Mouse (Mus musculus) embryonic facial prominence, embryonic 12.5 days (tissue): ENCODE measurements around the gene Kifap3. TPM values are rescaled to one million over a fixed set of nuclear protein-coding genes. Genes with fewer than 3 reads are reported as not detected.
"Not testable (repeated sequence)": the region's sequence is repeated elsewhere in the genome, so short reads cannot be mapped to it uniquely, and the experiment has no call there.

Source experiments
- ATAC-seq: fragments of 200-750 bp; cut with Nextera tagmentation; 2 replicates; pipeline ENCODE4 v1.8.0; 2017; ENCODE audit not compliant: insufficient number of reproducible peaks, insufficient read depth, low FRiP score, low TSS enrichment
- H3K27ac ChIP-seq: fragments of 300-500 bp; sonication (generic); 2 replicates; pipeline ENCODE4 v1.5.1; 2016; ENCODE audit warnings: mild to moderate bottlenecking
- H3K27me3 ChIP-seq: fragments of 300-500 bp; sonication (generic); 2 replicates; pipeline ENCODE4 v1.6.1; 2016; ENCODE audit warnings: mild to moderate bottlenecking, moderate library complexity
- H3K36me3 ChIP-seq: fragments of 300-500 bp; sonication (generic); 2 replicates; pipeline ENCODE4 v1.6.1; 2016; ENCODE audit warnings: mild to moderate bottlenecking
- H3K4me1 ChIP-seq: fragments of 300-500 bp; sonication (generic); 2 replicates; pipeline ENCODE4 v1.6.1; 2016
- H3K4me2 ChIP-seq: fragments of 300-500 bp; sonication (generic); replicated peaks from 2 replicates; pipeline ENCODE4 v1.6.1; 2016; ENCODE audit warnings: mild to moderate bottlenecking, moderate library complexity
- H3K4me3 ChIP-seq: fragments of 300-500 bp; sonication (generic); 2 replicates; pipeline ENCODE4 v1.5.1; 2016; ENCODE audit warnings: mild to moderate bottlenecking
- H3K9ac ChIP-seq: fragments of 300-500 bp; sonication (generic); 2 replicates; pipeline ENCODE4 v1.6.1; 2016; ENCODE audit warnings: mild to moderate bottlenecking, moderate library complexity
- H3K9me3 ChIP-seq: fragments of 300-500 bp; sonication (generic); 2 replicates; pipeline ENCODE4 v1.6.1; 2016; ENCODE audit warnings: mild to moderate bottlenecking, moderate library complexity
- WGBS: fragments of 180-500 bp; shearing (Covaris S2); methylation state at CpG from one replicate; pipeline ENCODE4 v1.1.7; 2016; 5-methylcytosine and 5-hydroxymethylcytosine counted together
- polyA plus RNA-seq: library from polyadenylated mRNA; unstranded; fragments of >200 nt; fragmentation: Nextera tagmentation; extraction: Ambion mirVana; gene quantifications from 2 replicates; pipeline ENCODE4 v1.2.1, GENCODE M21; 2016

Gene Kifap3
- 59.3 and 60.3 TPM in 2 replicates for polyA plus RNA-seq

DNA sequence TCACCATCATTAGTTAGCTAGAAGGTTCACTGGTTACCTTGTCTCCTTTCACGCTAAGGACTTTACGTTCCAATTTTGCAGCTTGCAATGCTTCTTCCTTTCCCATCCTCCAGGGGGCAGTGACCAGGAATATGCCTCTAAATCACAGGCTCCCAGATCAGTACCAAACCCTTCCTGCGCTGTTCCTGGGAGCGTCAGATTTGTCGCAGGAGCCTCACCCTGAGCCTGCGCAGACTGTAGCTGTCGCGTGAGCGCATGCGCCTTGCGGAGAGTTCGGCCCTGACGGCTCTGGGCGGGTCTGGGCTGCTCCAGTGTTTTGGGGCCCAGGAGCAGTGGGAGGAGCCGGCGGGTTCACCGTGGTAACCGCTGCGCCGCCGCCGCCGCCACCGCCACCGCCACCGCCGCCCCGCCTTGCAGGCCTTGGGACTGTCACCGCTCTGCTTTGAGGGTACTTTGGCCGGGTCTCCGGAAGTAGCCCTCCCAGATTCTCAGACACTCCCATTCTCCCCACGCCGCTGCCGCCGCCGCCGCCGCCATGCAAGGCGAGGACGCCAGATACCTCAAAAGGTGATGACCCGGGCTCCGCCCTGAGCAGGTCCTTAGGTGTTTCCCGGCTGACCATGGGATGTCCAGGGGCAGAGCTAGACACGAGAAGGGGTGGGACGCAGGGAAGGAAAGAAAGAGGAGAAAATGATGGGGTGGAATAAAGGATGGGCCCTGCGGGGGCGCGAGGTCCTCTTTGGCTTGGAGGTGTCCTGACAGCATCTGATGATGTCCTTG, at the start of gene Kifap3:
Gene Kifap3 (plus strand): TSS at position 248 of the 780 bp plus-strand sequence.
- H3K9ac ChIP-seq, result peak within 1 kb of the TSS; percentile 88

DNA sequence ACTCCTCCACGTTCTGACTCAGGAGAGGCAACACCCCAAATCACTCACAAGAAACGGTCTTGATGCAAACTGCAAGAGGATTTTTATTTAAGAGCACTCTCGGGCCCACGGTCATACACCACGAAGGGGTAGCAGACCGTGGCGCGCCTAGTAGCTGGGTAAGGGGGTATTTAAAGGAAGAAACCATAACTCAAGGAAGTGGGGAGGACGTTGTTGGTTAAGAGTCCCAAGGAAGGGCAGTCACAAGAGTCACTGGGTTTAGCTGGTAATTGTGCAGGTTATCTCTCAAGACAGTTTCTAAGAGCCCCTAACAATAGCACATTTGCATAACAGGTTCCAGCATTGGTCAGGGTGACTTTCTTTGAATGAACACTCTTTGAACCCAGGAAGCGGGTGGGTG, 48.2 kb upstream of the Kifap3 start:
- H3K4me1 ChIP-seq, H3K9ac ChIP-seq, H3K4me2 ChIP-seq, ATAC-seq, H3K4me3 ChIP-seq, H3K27ac ChIP-seq, H3K36me3 ChIP-seq, H3K9me3 ChIP-seq, H3K27me3 ChIP-seq: not testable (repeated sequence)
- 94% methylated on average over 10 of the region's 10 CpGs for WGBS

More for the DNA sequence above, at the start of gene Kifap3:
- H3K27me3 ChIP-seq, result no peaks in the 10 kb centered on the region
- no peaks in the 10 kb centered on the region for H3K9me3 ChIP-seq
- H3K4me3 ChIP-seq, result peak within 1 kb of the TSS; percentile 92
- no peaks in the 10 kb centered on the region for H3K4me1 ChIP-seq
- peak within 1 kb of the TSS; percentile 55 for H3K4me2 ChIP-seq
- WGBS, result 1% methylated on average over 48 of the region's 48 CpGs
- peak within 1 kb of the TSS; percentile 31; the same call in 1 of the 2 replicates for H3K27ac ChIP-seq
- H3K36me3 ChIP-seq, result peaks cover 5% of the 10 kb centered on the region
- ATAC-seq, result peak; percentile 100

DNA sequence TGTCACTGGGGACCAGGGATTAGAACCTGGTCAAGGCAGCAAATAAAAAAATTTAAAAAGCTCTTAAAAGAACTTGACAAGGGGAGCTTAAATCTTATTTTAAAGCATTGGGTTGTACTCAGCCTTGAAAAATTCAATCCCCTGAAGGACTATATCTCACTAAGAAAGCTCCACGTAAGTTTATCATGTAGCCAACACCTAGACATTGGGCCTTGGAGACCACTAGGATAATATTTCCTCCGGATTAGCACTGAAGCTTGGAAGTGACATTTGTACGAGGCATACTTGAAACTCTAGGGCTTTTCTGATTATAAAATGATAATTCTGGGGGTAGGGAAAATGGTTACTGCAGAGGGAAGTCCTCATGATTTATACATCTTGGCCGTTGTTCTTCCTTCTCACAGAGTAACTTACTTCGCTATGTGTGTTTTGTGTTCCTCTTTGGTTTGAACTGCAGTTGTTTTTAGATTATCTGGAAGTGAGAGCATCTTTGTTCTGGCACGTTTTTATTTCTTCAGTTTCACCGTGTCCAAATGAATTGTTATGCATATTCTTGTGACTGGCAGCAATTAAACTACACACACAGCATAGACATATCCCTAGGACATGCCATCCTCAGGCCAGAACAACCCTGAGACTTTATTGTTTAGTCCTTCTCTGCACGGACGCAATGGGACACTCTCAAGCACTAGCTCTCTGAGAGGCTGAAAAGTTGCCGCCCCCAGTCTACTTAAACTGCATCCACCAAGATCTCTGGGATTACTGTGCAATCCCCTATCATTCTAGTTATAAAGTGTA, 42.7 kb upstream of the Kifap3 start:
- ATAC-seq, result no peak
- Histone ChIP-seq H3K4me1 (no peaks in the 10 kb centered on the region), H3K4me3 (no peak overlapping the region), H3K36me3 (no peaks in the 10 kb centered on the region), H3K4me2 (no peak overlapping the region), H3K27me3 (no peaks in the 10 kb centered on the region), H3K27ac (no peak overlapping the region), H3K9ac (no peak overlapping the region), H3K9me3 (0 out of 2 replicates have a peak, but pooled peaks cover 2% of the 10 kb centered on the region)
- 78% methylated on average over 10 of the region's 10 CpGs for WGBS

DNA sequence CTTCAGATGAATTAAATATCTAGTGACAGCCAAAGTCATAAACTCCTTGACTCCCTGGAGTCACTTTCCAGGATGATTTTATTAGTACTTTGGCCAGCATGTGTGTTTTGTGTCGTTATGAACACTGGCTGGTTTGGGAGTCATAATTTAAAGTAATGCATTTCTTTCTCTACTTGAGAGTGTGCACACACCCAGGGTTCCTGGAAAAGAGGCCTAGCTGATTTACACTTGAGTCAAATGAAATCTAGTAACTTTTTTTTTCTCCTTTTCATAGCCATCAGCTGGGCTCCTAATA, 42.2 kb upstream of the Kifap3 start:
- H3K4me1 ChIP-seq, result no peaks in the 10 kb centered on the region
- no peaks in the 10 kb centered on the region for H3K27me3 ChIP-seq
- ATAC-seq, result no peak
- H3K36me3 ChIP-seq, result no peaks in the 10 kb centered on the region
- H3K9ac ChIP-seq, result no peak overlapping the region
- H3K4me3 ChIP-seq, result no peak overlapping the region
- WGBS, result 61% methylated on average over 1 of the region's 1 CpGs
- no peak overlapping the region for H3K27ac ChIP-seq
- H3K4me2 ChIP-seq, result no peak overlapping the region
- no peaks in the 10 kb centered on the region for H3K9me3 ChIP-seq

DNA sequence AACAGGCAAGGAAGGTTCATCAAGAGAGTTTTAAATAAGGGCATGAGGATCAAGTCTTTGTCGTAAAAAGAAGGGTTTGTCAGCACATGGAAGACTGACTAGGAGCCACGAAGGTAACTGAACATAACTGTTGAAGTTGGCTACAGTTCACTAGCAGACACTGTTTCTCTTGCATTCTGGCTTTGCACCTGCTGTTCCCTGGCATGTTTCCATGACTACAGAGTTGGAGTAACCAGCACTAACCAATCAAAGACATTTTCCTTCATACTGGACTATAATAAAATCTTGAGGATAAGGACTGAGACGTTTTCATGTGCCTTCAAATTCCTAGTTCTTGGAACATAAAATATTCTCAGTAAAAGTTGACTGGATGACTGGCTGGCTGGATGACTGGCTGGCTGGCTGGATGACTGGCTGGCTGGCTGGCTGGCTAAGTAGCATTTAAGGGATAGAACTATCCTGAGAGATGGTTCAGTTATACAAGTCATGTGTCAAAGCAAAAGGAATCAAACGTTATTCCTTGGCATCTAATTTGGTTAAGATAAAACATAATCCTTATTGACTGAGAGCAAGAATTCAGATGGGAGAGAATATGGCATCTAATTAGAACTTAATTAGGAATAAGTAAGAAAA, 27.9 kb upstream of the Kifap3 start:
- no peaks in the 10 kb centered on the region for H3K9me3 ChIP-seq
- H3K36me3 ChIP-seq, result no peaks in the 10 kb centered on the region
- no peak for ATAC-seq
- 68% methylated on average over 4 of the region's 4 CpGs for WGBS
- H3K27ac ChIP-seq, result no peak overlapping the region
- no peak overlapping the region for H3K4me3 ChIP-seq
- no peak overlapping the region for H3K9ac ChIP-seq
- H3K4me2 ChIP-seq, result no peak overlapping the region
- no peaks in the 10 kb centered on the region for H3K27me3 ChIP-seq
- no peaks in the 10 kb centered on the region for H3K4me1 ChIP-seq

DNA sequence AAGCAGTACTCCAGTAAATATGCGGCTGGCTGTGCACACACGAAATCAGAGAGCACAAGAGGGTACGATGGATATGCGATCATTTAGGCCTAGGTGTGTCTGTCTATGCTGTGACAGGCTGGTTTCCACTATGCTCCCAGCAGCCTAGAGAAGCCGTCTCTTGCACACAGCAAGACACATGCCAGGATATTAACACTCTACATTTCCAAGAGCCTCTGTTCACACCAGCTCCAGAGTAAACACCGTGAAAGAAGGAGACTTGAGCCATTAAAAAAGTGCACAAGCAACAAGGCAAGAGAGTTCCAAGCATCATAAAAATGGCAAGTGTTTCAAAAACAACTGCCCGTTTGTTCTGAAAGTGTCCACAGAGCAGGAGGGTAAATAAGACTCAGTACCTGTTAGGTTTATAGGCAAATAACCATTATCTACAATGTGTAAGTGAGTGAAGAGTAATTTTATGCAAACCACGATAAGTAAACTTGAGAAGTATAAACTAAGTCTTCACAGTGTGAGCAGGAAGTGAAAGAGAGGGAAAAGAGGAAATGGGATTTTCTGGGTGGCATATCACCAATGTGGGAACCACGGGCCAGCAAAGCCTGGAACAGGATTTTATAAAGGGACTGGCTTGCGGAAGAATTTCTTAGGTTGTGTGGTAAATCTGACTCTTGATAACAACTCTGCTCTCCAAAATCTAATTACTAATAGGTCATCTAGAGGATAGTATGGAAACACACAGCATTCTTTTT, 21.7 kb upstream of the Kifap3 start:
- H3K27ac ChIP-seq, result peak overlapping the region; percentile 64; the same call in 1 of the 2 replicates
- H3K36me3 ChIP-seq, result no peaks in the 10 kb centered on the region
- no peak overlapping the region for H3K4me3 ChIP-seq
- no peak overlapping the region for H3K9ac ChIP-seq
- H3K9me3 ChIP-seq, result no peaks in the 10 kb centered on the region
- ATAC-seq, result no peak
- no peak overlapping the region for H3K4me2 ChIP-seq
- WGBS, result 53% methylated on average over 10 of the region's 10 CpGs
- H3K27me3 ChIP-seq, result no peaks in the 10 kb centered on the region
- H3K4me1 ChIP-seq, result 0 out of 2 replicates have a peak, but pooled peaks cover 3% of the 10 kb centered on the region

DNA sequence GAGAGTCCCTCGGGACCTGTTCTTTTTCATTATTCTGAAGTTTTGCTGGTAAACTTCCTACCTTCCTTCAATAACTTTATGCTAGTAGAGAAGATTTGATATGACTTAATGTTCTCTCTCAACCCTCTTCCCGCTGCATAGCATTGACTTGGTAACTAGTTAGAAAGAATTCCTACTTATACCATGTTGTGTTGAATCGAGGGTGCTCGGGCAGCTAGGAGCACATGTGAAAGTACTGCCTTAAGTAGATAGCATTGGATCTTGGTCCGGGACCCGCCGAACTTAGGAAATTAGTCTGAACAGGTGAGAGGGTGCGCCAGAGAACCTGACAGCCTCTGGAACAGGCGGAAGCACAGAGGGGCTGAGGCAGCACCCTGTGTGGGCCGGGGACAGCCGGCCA, 4.2 kb downstream of the Kifap3 start:
- WGBS, result 94% methylated on average over 8 of the region's 11 CpGs
- not testable (repeated sequence) for ATAC-seq

DNA sequence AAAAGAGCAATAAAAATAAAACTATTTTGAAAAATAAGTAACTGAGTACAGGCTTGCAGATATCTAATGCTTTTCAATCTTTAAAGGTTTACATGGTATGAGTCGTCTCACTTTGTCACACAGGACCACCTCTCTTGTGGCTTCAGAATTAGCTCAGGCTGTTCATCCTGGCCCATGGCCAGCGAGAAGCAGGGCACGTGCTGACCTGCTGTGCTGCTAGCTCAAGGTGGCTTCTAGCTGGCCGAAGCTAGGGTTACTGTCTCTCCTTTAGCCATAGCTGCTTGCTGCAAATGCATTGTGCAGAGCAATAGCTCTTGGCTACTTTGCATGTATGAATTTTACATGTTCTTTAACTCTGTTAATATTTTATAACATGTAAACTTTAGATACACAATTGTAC, 42.0 kb downstream of the Kifap3 start:
- Histone ChIP-seq H3K4me1 (no peaks in the 10 kb centered on the region), H3K27me3 (no peaks in the 10 kb centered on the region), H3K4me3 (no peak overlapping the region), H3K27ac (no peak overlapping the region), H3K9me3 (no peaks in the 10 kb centered on the region), H3K36me3 (no peaks in the 10 kb centered on the region; the same call in 1 of the 2 replicates), H3K4me2 (no peak overlapping the region), H3K9ac (no peak overlapping the region)
- no peak for ATAC-seq
- 68% methylated on average over 4 of the region's 4 CpGs for WGBS

More for the DNA sequence above, 4.2 kb downstream of the Kifap3 start:
- H3K9ac ChIP-seq, H3K27ac ChIP-seq, H3K4me2 ChIP-seq, H3K36me3 ChIP-seq, H3K4me3 ChIP-seq, H3K4me1 ChIP-seq, H3K9me3 ChIP-seq, H3K27me3 ChIP-seq: not testable (repeated sequence)

DNA sequence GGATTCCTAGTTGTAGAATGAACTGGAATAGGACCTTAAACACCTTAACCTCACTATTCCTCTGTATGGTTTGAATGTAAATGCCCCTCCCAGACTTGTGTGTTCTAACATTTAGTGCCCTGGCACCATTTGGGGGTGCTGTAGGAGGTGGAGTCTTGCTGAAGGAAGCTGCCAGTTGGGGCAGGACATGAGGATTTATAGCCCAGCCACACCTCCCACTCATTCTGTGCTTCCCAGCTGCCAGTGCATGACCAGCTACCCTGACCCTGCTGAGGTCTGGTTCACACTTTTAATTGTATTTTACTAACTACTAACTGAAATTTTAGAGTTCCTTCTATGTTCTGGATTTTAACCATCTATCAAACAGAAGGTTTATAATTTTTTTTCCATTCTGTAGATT, 50.1 kb downstream of the Kifap3 start:
- H3K36me3 ChIP-seq, result no peaks in the 10 kb centered on the region
- ATAC-seq, result no peak

DNA sequence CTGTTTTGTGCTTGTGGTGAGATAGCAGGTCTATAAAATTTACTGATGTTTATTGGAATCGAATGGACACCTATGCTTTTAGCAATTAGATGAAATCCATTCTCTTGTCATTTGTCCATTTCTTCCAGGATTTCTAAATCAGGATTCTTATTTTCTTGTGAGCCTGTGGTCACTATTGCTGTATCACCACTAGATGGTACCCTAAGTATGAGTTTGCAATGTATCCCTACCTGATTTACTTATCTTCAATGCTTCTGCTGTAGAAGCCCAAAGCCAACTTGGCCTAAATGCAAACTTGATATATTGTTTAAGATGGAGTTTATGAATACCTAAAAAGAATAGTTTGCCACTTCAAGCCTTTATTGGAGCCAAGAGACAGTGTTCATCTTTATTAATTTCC, 54.7 kb downstream of the Kifap3 start:
- Histone ChIP-seq H3K4me3 (no peak overlapping the region), H3K4me2 (no peak overlapping the region), H3K36me3 (no peaks in the 10 kb centered on the region), H3K4me1 (no peaks in the 10 kb centered on the region), H3K9ac (no peak overlapping the region), H3K27me3 (no peaks in the 10 kb centered on the region), H3K9me3 (no peaks in the 10 kb centered on the region), H3K27ac (no peak overlapping the region)
- 44% methylated on average over 1 of the region's 1 CpGs for WGBS
- ATAC-seq, result no peak

More for the DNA sequence above, 50.1 kb downstream of the Kifap3 start:
- Histone ChIP-seq H3K4me2 (no peak overlapping the region), H3K4me1 (no peaks in the 10 kb centered on the region), H3K9me3 (no peaks in the 10 kb centered on the region), H3K27me3 (no peaks in the 10 kb centered on the region), H3K4me3 (no peak overlapping the region), H3K27ac (no peak overlapping the region), H3K9ac (no peak overlapping the region)

DNA sequence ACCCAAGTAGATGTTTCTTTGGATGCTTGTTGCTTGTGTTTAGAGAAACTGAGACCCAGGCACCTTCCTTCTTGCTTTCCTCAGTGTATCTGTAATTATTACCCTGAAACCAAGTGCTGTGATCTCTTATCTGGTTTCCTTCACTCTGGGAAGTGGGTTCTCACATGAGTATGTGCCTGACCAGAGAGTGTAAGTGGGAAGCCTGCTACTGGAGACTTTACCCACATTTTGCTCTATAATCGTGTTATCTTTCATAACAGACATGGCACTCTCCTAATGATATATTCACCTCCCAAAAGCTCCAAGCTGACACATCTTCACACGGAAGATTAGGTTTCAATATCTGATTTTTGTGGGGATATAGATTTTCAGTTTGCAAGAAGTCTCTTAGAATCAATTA, 55.7 kb downstream of the Kifap3 start:
- no peak overlapping the region for H3K27ac ChIP-seq
- H3K4me1 ChIP-seq, result no peaks in the 10 kb centered on the region
- WGBS, result 89% methylated on average over 2 of the region's 2 CpGs
- no peaks in the 10 kb centered on the region for H3K36me3 ChIP-seq
- H3K4me2 ChIP-seq, result no peak overlapping the region
- no peaks in the 10 kb centered on the region for H3K27me3 ChIP-seq
- ATAC-seq, result no peak
- H3K9ac ChIP-seq, result no peak overlapping the region
- no peak overlapping the region for H3K4me3 ChIP-seq
- H3K9me3 ChIP-seq, result no peaks in the 10 kb centered on the region
